Comparison of ENCODE assay signal across 21 mouse cellular contexts in the genomic region with DNA sequence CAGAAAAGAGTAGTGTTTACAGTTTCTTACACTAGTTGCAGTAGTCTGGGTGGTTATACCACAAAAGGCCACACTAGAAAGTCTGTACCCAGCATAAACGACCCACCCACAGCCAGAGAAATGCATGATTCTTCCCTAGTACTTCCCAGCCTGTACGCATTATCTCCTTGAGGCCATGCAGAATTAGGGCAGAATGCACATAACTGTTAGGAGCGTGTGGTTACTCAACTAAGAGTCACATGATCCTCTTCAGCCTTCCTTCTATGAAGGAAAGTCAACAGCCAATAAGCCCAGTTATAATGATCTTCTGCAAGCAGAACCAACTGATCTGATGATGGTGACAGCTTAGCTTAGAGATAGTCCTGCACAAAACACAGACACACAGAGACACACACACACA. TPM values are rescaled to one million over a fixed set of nuclear protein-coding genes. Genes with fewer than 3 reads are reported as not detected.
DNase-seq lines count a peak whose midpoint lies in the region; ATAC-seq lines count a peak whose summit lies in the region.
"Had no signal": no experiment of that assay in that cellular context is flagged by ENCODE, and none has a peak within 500 bp of the region (broad histone marks: within the 10 kb centered on the region; RNA-seq: fewer than 3 reads in every experiment).

No protein-coding gene starts in this region.

- no peak overlapping the region for H3K4me3 ChIP-seq in liver, embryonic 11.5 days (ENCODE audit: low read depth, low read length)
- no peak overlapping the region for H3K4me3 ChIP-seq in liver, embryonic 12.5 days
- H3K4me3 ChIP-seq in liver, embryonic 16.5 days (ENCODE audit: low read depth, low read length), result no peak overlapping the region
- no peak overlapping the region for H3K4me3 ChIP-seq in embryonic facial prominence, embryonic 10.5 days
- H3K4me3 ChIP-seq: embryonic facial prominence, embryonic 13.5 days; forebrain, embryonic 12.5 days; heart, embryonic 13.5 days; hindbrain, embryonic 12.5 days had no signal

- no peak overlapping the region for H3K9ac ChIP-seq in liver, embryonic 11.5 days (ENCODE audit: low read depth, low read length)
- H3K9ac ChIP-seq in liver, embryonic 12.5 days, result no peak overlapping the region
- no peak overlapping the region for H3K9ac ChIP-seq in liver, embryonic 16.5 days (ENCODE audit: low read depth, low read length)
- H3K9ac ChIP-seq: embryonic facial prominence, embryonic 13.5 days; forebrain, embryonic 12.5 days; heart, embryonic 13.5 days; hindbrain, embryonic 12.5 days had no signal

- DNase-seq in liver, embryonic 11.5 days (ENCODE audit: low spot score), result no peak
- no peak for DNase-seq in liver
- DNase-seq in yolk sac, embryonic 10.5 days (ENCODE audit: low spot score), result no peak
- no peak for DNase-seq in thymus, adult 18-20 months
- DNase-seq in embryonic facial prominence, embryonic 10.5 days (ENCODE audit: low spot score), result no peak
- DNase-seq: adrenal gland, adult 2 months; adrenal gland, postnatal 25 days; cerebellum, adult 2 months; cerebellum, postnatal 10 days; gastrocnemius, postnatal 10 days; heart, postnatal 4 days had no signal

- no peak overlapping the region for H3K27ac ChIP-seq in liver, embryonic 11.5 days (ENCODE audit: low read depth, low read length)
- H3K27ac ChIP-seq in liver, embryonic 12.5 days, result no peak overlapping the region
- H3K27ac ChIP-seq in liver, embryonic 16.5 days (ENCODE audit: low read length), result no peak overlapping the region
- no peak overlapping the region for H3K27ac ChIP-seq in embryonic facial prominence, embryonic 10.5 days (replicated peaks)
- H3K27ac ChIP-seq: embryonic facial prominence, embryonic 13.5 days; forebrain, embryonic 12.5 days; heart, embryonic 13.5 days; hindbrain, embryonic 12.5 days had no signal

- H3K4me1 ChIP-seq in liver, embryonic 11.5 days (replicated peaks; ENCODE audit: control insufficient read depth, insufficient read depth, low read length), result peaks cover 6% of the 10 kb centered on the region
- H3K4me1 ChIP-seq in liver, embryonic 12.5 days, result peaks cover 12% of the 10 kb centered on the region
- peaks cover 4% of the 10 kb centered on the region for H3K4me1 ChIP-seq in liver, embryonic 16.5 days (ENCODE audit: control insufficient read depth, low read depth, low read length)
- peaks cover 4% of the 10 kb centered on the region; the same call in 1 of the 2 replicates for H3K4me1 ChIP-seq in embryonic facial prominence, embryonic 10.5 days
- H3K4me1 ChIP-seq: embryonic facial prominence, embryonic 13.5 days; forebrain, embryonic 12.5 days; hindbrain, embryonic 12.5 days had no signal

- no peaks in the 10 kb centered on the region for H3K36me3 ChIP-seq in liver, embryonic 11.5 days (ENCODE audit: control insufficient read depth, insufficient read depth, low read length)
- H3K36me3 ChIP-seq in liver, embryonic 12.5 days, result no peaks in the 10 kb centered on the region
- no peaks in the 10 kb centered on the region for H3K36me3 ChIP-seq in liver, embryonic 16.5 days (ENCODE audit: control insufficient read depth, insufficient read depth)
- H3K36me3 ChIP-seq in embryonic facial prominence, embryonic 10.5 days (replicated peaks), result no peaks in the 10 kb centered on the region
- H3K36me3 ChIP-seq: embryonic facial prominence, embryonic 13.5 days; forebrain, embryonic 12.5 days; heart, embryonic 13.5 days; hindbrain, embryonic 12.5 days had no signal

- 45% methylated on average over 3 of the region's 3 CpGs for WGBS in liver, embryonic 11.5 days
- 27% methylated on average over 3 of the region's 3 CpGs for WGBS in liver, embryonic 12.5 days (ENCODE audit: insufficient replicate concordance)
- 19% methylated on average over 3 of the region's 3 CpGs for WGBS in liver, embryonic 16.5 days (ENCODE audit: insufficient replicate concordance)
- 79% methylated on average over 3 of the region's 3 CpGs for WGBS in embryonic facial prominence, embryonic 10.5 days

- H3K4me2 ChIP-seq in liver, embryonic 11.5 days, result no peak overlapping the region
- no peak overlapping the region for H3K4me2 ChIP-seq in liver, embryonic 12.5 days
- no peak overlapping the region for H3K4me2 ChIP-seq in liver, embryonic 16.5 days (ENCODE audit: low read depth, low read length)
- H3K4me2 ChIP-seq: embryonic facial prominence, embryonic 13.5 days; forebrain, embryonic 12.5 days; heart, embryonic 13.5 days; hindbrain, embryonic 12.5 days had no signal

- ATAC-seq in liver, embryonic 11.5 days (replicated peaks; ENCODE audit: low FRiP score), result peak; percentile 47; the same call in 1 of the 2 replicates
- peak; percentile 53; the same call in 1 of the 2 replicates for ATAC-seq in liver, embryonic 12.5 days
- ATAC-seq in liver, embryonic 16.5 days (ENCODE audit: low read depth), result 0 out of 2 replicates have a peak, but pooled peaks have one; percentile 27
- ATAC-seq: activated CD4-positive, CD25-positive, alpha-beta regulatory T cell, adult 4 months; forebrain, embryonic 16.5 days; hindbrain, embryonic 16.5 days; Patski had no signal

- H3K9me3 ChIP-seq in liver, embryonic 11.5 days (ENCODE audit: control insufficient read depth, low read length), result no peaks in the 10 kb centered on the region
- no peaks in the 10 kb centered on the region for H3K9me3 ChIP-seq in liver, embryonic 12.5 days (replicated peaks)
- H3K9me3 ChIP-seq in liver, embryonic 16.5 days (replicated peaks; ENCODE audit: control insufficient read depth, low read length), result no peaks in the 10 kb centered on the region
- no peaks in the 10 kb centered on the region for H3K9me3 ChIP-seq in embryonic facial prominence, embryonic 10.5 days
- H3K9me3 ChIP-seq: embryonic facial prominence, embryonic 13.5 days; forebrain, embryonic 12.5 days; heart, embryonic 13.5 days; hindbrain, embryonic 12.5 days had no signal

- no peaks in the 10 kb centered on the region for H3K27me3 ChIP-seq in liver, embryonic 11.5 days (replicated peaks; ENCODE audit: control insufficient read depth, insufficient read depth, low read length)
- 0 out of 2 replicates have a peak, but pooled peaks cover 3% of the 10 kb centered on the region for H3K27me3 ChIP-seq in liver, embryonic 12.5 days (replicated peaks)
- no peaks in the 10 kb centered on the region for H3K27me3 ChIP-seq in liver, embryonic 16.5 days (ENCODE audit: control insufficient read depth, insufficient read depth, low read depth, low read length)
- H3K27me3 ChIP-seq in embryonic facial prominence, embryonic 10.5 days (replicated peaks; ENCODE audit: low read depth, poor library complexity, severe bottlenecking), result no peaks in the 10 kb centered on the region
- H3K27me3 ChIP-seq: embryonic facial prominence, embryonic 13.5 days; forebrain, embryonic 12.5 days; heart, embryonic 13.5 days; hindbrain, embryonic 12.5 days; Patski had no signal

RNA-seq across cellular contexts. Expression of a gene that starts 26.9 kb away (rescaled TPM):
- polyA plus RNA-seq in liver, embryonic 11.5 days (2014; fragmentation: Nextera tagmentation; extraction: Ambion mirVana), result 38.3 TPM in 2 replicates
- polyA plus RNA-seq in liver, embryonic 12.5 days (2016; fragmentation: Nextera tagmentation; extraction: Ambion mirVana), result 23.8 and 25.3 TPM in 2 replicates
- 14.5 and 17.0 TPM in 2 replicates for polyA plus RNA-seq in liver, embryonic 16.5 days (2015; fragmentation: Nextera tagmentation; extraction: Ambion mirVana)
- 43.3 and 44.4 TPM in 2 replicates for polyA plus RNA-seq in embryonic facial prominence, embryonic 10.5 days (2016; fragmentation: Nextera tagmentation; extraction: Ambion mirVana)

RNA-seq across cellular contexts. Expression of a gene that starts 32.8 kb away (rescaled TPM):
- polyA plus RNA-seq in liver, embryonic 11.5 days (2014; fragmentation: Nextera tagmentation; extraction: Ambion mirVana), result 25.7 and 27.0 TPM in 2 replicates
- 18.5 and 20.1 TPM in 2 replicates for polyA plus RNA-seq in liver, embryonic 12.5 days (2016; fragmentation: Nextera tagmentation; extraction: Ambion mirVana)
- polyA plus RNA-seq in liver, embryonic 16.5 days (2015; fragmentation: Nextera tagmentation; extraction: Ambion mirVana), result 23.8 and 27.1 TPM in 2 replicates
- polyA plus RNA-seq in embryonic facial prominence, embryonic 10.5 days (2016; fragmentation: Nextera tagmentation; extraction: Ambion mirVana), result 47.8 and 48.7 TPM in 2 replicates
